Mouse (Mus musculus) cerebellum, adult 9-11 months (tissue): ENCODE results near the gene Coq7.

ENCODE experiments used
- DNase-seq: peaks from one replicate; pipeline ENCODE4 v3.0.0; 2022

Coq7 gene

GRCm38 (mm10) chr7:118533178-118533578 is at the start of gene Coq7:
TSS of gene Coq7 (minus strand) at chr7:118533356.
- peak; percentile 97 for DNase-seq

GRCm38 (mm10) chr7:118579938-118580337 is 46.8 kb upstream of the Coq7 start:
- no peak for DNase-seq

- no peak for DNase-seq
These were observed 45.1 kb upstream of the Coq7 start for GRCm38 (mm10) chr7:118578269-118578668.

- DNase-seq: no peak
These were observed 38.9 kb upstream of the Coq7 start for GRCm38 (mm10) chr7:118572039-118572438.

GRCm38 (mm10) chr7:118571350-118571749 is 38.2 kb upstream of the Coq7 start:
- DNase-seq: no peak

- no peak for DNase-seq
These were observed 36.0 kb upstream of the Coq7 start for GRCm38 (mm10) chr7:118569121-118569543.

GRCm38 (mm10) chr7:118554290-118554689 is 21.1 kb upstream of the Coq7 start:
- DNase-seq: no peak

- no peak for DNase-seq
These were observed 20.7 kb upstream of the Coq7 start for GRCm38 (mm10) chr7:118553881-118554280.

GRCm38 (mm10) chr7:118547451-118547850 is 14.3 kb upstream of the Coq7 start:
- DNase-seq: no peak

- DNase-seq: no peak
These were observed 11.0 kb upstream of the Coq7 start for GRCm38 (mm10) chr7:118544128-118544527.

GRCm38 (mm10) chr7:118535076-118535475 is 1.9 kb upstream of the Coq7 start:
- no peak for DNase-seq

GRCm38 (mm10) chr7:118534326-118534725 is 1.2 kb upstream of the Coq7 start:
- DNase-seq: no peak

GRCm38 (mm10) chr7:118532519-118533177 is 508 bp downstream of the Coq7 start:
- no peak for DNase-seq

- DNase-seq: no peak
These were observed 6.2 kb downstream of the Coq7 start for GRCm38 (mm10) chr7:118526967-118527366.

- DNase-seq: no peak
These were observed 11.1 kb downstream of the Coq7 start for GRCm38 (mm10) chr7:118522077-118522476.

GRCm38 (mm10) chr7:118519661-118520060 is 13.5 kb downstream of the Coq7 start:
- no peak for DNase-seq

GRCm38 (mm10) chr7:118518687-118519086 is 14.5 kb downstream of the Coq7 start:
- DNase-seq: peak; percentile 55

- no peak for DNase-seq
These were observed 15.3 kb downstream of the Coq7 start for GRCm38 (mm10) chr7:118517819-118518218.

- no peak for DNase-seq
These were observed 24.6 kb downstream of the Coq7 start for GRCm38 (mm10) chr7:118508556-118508955.

GRCm38 (mm10) chr7:118503844-118504243 is 29.3 kb downstream of the Coq7 start:
- no peak for DNase-seq

GRCm38 (mm10) chr7:118502333-118502732 is 30.8 kb downstream of the Coq7 start:
- DNase-seq: no peak

GRCm38 (mm10) chr7:118499784-118500435 is 33.2 kb downstream of the Coq7 start:
- no peak for DNase-seq

GRCm38 (mm10) chr7:118498984-118499783 is 34.0 kb downstream of the Coq7 start:
- no peak for DNase-seq
